Mouse (Mus musculus) hindbrain, embryonic 14.5 days (tissue): ENCODE results near the gene Zdhhc5. TPM values are rescaled to one million over a fixed set of nuclear protein-coding genes. Genes with fewer than 3 reads are reported as not detected.
"Not testable (repeated sequence)": the region's sequence is repeated elsewhere in the genome, so short reads cannot be mapped to it uniquely, and the experiment has no call there.

Source experiments
- ATAC-seq: fragments of 200-750 bp; cut with Nextera tagmentation; 2 replicates; pipeline ENCODE4 v1.8.0; 2017; ENCODE audit warnings: moderate number of reproducible peaks, mild to moderate bottlenecking, moderate TSS enrichment, moderate library complexity; ENCODE audit not compliant: low FRiP score
- DNase-seq: peaks from one replicate; pipeline ENCODE4 v3.0.0-alpha.2; 2015; ENCODE audit warnings: low spot score
- H3K27ac ChIP-seq: fragments of 300-500 bp; sonication (generic); 2 replicates; pipeline ENCODE4 v1.5.1; 2014; ENCODE audit warnings: mild to moderate bottlenecking, moderate library complexity
- H3K27me3 ChIP-seq: fragments of 300-500 bp; sonication (generic); 2 replicates; pipeline ENCODE4 v1.6.1; 2014; ENCODE audit warnings: mild to moderate bottlenecking, low read length, mixed read lengths; ENCODE audit not compliant: control insufficient read depth, insufficient read depth
- H3K36me3 ChIP-seq: fragments of 300-500 bp; sonication (generic); replicated peaks from 2 replicates; pipeline ENCODE4 v1.6.1; 2014; ENCODE audit not compliant: control insufficient read depth, insufficient read depth
- H3K4me1 ChIP-seq: fragments of 300-500 bp; sonication (generic); replicated peaks from 2 replicates; pipeline ENCODE4 v1.6.1; 2014; ENCODE audit warnings: antibody characterized with exemption, low read length, mixed read lengths; ENCODE audit not compliant: control insufficient read depth, insufficient read depth
- H3K4me2 ChIP-seq: fragments of 300-500 bp; sonication (generic); replicated peaks from 2 replicates; pipeline ENCODE4 v1.6.1; 2014; ENCODE audit warnings: mild to moderate bottlenecking, moderate library complexity
- H3K4me3 ChIP-seq: fragments of 300-500 bp; sonication (generic); replicated peaks from 2 replicates; pipeline ENCODE4 v1.5.1; 2014; ENCODE audit warnings: mild to moderate bottlenecking, low read length
- H3K9ac ChIP-seq: fragments of 300-500 bp; sonication (generic); 2 replicates; pipeline ENCODE4 v1.6.1; 2014
- H3K9me3 ChIP-seq: fragments of 300-500 bp; sonication (generic); 2 replicates; pipeline ENCODE4 v1.6.1; 2016; ENCODE audit warnings: low read length; ENCODE audit not compliant: control insufficient read depth
- WGBS: fragments of 180-500 bp; shearing (Covaris S2); extraction: QIAGEN DNeasy Blood & Tissue Kit; methylation state at CpG from one replicate; pipeline ENCODE4 v1.1.7; 2014; 5-methylcytosine and 5-hydroxymethylcytosine counted together
- polyA plus RNA-seq: library from polyadenylated mRNA; unstranded; fragments of >200 nt; fragmentation: Nextera tagmentation; extraction: Ambion mirVana; gene quantifications from 2 replicates; pipeline ENCODE4 v1.2.1, GENCODE M21; 2014

Zdhhc5 gene
- polyA plus RNA-seq, 1 experiment from 2014 or later = 21.9 TPM

DNA sequence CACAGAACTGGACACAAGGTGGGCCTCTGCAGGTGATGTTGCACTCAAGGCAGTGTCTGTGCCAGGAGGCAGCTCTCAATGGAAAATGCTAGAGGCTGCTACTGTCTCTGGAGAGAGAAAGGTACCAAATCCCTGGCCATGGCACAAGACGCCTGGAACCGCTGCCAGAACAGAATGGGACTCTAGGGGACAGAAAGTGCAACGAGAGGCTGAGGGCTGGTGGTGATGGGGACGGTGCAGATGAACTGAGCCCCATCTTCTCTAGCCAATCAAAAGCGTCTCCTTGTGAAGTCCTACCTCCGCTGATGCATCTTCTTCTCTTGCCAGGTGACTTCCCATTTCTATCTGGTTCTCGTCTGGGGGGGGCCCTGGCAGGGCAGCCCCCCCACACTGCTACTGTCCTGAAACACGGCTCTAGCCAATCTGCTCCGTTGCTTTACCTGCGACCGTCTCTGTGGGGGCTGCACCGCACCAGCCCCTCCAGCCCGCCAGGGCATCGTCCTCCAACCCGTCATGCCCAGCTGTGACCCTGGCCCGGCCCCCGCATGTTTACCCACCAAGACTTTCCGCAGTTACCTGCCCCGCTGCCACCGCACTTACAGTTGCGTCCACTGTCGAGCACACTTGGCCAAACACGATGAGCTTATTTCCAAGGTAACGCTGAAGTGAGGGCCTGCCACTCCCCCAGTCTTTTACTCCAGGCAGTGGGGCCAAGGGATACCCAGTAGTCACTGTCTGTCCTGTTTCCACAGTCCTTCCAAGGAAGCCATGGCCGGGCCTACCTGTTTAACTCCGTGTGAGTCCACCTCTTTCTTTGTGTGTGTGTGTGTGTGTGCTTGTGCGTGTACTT is 21.6 kb upstream of the Zdhhc5 start:
- Histone ChIP-seq H3K36me3 (0 out of 2 replicates have a peak, but pooled peaks cover 7% of the 10 kb centered on the region), H3K9ac (peak overlapping the region; percentile 49), H3K9me3 (no peaks in the 10 kb centered on the region), H3K27me3 (no peaks in the 10 kb centered on the region), H3K4me2 (peak overlapping the region; percentile 68), H3K4me1 (peaks cover 68% of the 10 kb centered on the region), H3K27ac (no peak overlapping the region), H3K4me3 (peak overlapping the region; percentile 23)
- WGBS = 5% methylated on average over 27 of the region's 27 CpGs
- no peak for ATAC-seq
- no peak for DNase-seq

DNA sequence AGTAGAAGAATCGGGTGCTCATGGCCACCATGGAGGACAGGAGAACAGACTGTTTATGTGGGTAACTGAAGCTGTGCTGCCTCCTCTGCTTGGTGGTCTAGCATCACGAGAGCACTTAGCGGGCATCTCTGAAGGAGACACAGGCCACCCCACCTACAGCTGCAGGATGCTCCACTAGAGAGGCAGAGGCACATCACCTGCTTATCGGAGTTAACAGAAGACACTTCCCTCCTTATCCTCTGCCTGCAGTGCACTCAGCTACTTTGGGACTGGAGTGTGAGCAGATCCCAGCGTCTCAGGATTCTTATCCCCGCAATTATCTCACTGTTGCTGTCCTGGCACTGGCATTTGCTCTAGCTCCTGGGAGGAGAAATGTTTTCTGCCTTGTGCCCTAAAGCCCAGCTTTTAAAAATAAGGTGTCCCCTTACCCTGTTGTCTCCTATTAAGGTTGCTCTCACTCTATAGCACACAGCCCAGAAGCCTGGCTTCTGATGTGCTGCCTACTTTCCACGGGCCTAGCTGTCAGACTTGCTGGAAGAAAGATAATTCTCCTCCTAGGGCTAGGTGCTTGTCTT is 20.5 kb upstream of the Zdhhc5 start:
- ATAC-seq (no peak), DNase-seq (no peak)
- 19% methylated on average over 7 of the region's 7 CpGs for WGBS
- H3K4me2 ChIP-seq = peak overlapping the region; percentile 68
- H3K27ac ChIP-seq = 0 out of 2 replicates have a peak overlapping the region, but pooled peaks have one; percentile 18
- peak overlapping the region; percentile 56 for H3K4me3 ChIP-seq
- no peaks in the 10 kb centered on the region for H3K9me3 ChIP-seq
- 0 out of 2 replicates have a peak, but pooled peaks cover 5% of the 10 kb centered on the region for H3K36me3 ChIP-seq
- H3K4me1 ChIP-seq = peaks cover 58% of the 10 kb centered on the region
- peak overlapping the region; percentile 91 for H3K9ac ChIP-seq
- H3K27me3 ChIP-seq = no peaks in the 10 kb centered on the region

DNA sequence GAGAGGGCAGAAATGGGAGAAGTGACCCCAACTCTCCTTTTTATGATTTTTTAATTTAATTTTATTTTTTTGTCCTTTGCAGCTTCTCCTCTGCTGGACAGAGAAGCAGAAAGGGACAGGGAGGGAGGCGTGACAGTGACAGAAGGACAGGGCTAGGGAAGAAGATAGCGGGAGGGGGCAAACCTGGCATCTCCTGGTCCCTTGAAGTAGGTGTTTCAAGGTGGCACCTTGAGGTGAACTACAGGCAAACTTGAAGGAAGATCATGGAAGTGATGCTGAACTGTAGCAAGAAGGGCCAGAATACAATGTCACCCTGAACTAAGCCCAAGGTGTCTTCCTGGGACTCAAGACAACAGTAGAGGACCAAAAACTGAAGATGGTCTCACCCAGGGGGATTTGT is 19.9 kb upstream of the Zdhhc5 start:
- peak overlapping the region; percentile 68 for H3K4me2 ChIP-seq
- H3K9ac ChIP-seq = peak overlapping the region; percentile 91
- H3K27ac ChIP-seq = peak overlapping the region; percentile 89
- peaks cover 52% of the 10 kb centered on the region for H3K4me1 ChIP-seq
- ATAC-seq = no peak
- H3K9me3 ChIP-seq = no peaks in the 10 kb centered on the region
- no peaks in the 10 kb centered on the region for H3K36me3 ChIP-seq
- peak overlapping the region; percentile 56 for H3K4me3 ChIP-seq
- peak; percentile 33 for DNase-seq
- H3K27me3 ChIP-seq = no peaks in the 10 kb centered on the region
- WGBS = 0% methylated on average over 2 of the region's 2 CpGs

DNA sequence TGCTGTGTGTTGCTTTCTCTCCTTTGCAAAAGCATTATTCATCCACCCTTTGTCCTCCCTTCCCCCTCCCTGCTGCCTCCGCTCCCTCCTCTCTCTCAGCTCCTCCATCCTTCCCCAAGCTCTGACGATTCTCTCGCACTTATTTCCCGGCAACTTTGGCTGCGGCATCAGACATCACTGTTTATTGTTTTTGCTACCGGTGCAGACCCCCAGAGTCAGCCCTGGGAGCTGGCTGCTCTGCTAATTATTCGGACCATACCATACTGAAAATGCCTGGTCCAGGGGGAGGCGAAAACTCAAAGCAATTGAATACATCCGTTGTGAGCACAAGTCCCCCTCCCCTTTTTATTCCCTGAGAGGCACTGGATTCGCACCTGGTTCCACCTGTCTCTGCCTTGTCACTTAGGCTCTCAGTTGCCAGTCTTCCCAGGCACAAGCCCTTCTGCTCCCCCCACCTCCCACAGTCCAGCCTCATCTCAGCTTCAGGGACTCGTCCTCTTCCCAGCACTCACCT is 19.4 kb upstream of the Zdhhc5 start:
- Histone ChIP-seq H3K4me1 (peaks cover 49% of the 10 kb centered on the region), H3K4me2 (peak overlapping the region; percentile 68), H3K27me3 (no peaks in the 10 kb centered on the region), H3K9ac (peak overlapping the region; percentile 91), H3K36me3 (no peaks in the 10 kb centered on the region), H3K27ac (peak overlapping the region; percentile 89), H3K9me3 (no peaks in the 10 kb centered on the region), H3K4me3 (peak overlapping the region; percentile 56)
- WGBS = under 1% methylated on average over 11 of the region's 11 CpGs
- ATAC-seq (peak; percentile 61), DNase-seq (peak; percentile 71)

DNA sequence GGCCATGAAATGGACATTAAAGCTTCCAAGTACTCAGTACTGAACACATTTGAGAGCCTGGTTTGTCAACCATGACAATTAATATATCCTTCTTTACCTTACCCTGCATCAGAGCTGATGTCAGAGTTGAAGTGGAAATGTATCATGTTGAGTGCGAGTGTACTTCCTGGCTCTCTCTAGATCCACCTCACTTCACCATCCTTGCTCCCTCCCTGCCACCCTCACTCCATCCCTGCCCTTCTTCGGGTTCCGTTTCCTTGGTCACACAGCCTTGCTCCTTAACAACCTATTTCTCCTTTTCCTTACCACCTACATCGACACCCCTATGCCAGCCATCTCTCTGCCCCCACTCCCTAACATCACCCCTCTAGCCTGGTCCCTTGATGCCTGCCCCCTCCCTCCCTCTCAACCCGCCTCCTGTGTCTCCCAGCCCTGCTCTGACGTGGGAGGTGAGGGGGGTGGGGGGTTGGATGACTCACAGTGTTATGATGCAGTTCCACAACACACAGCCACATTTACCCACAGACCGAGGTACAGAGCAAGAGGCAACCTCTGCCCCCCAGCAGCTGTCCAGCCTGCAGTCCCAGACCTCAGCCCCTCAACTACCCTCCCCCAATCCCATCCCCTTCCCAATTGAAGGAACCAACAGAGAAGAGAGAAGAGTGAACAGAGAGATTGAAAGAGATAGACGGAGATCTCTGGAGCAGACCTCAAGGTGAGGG is 18.8 kb upstream of the Zdhhc5 start, which contains the start of gene Ypel4:
Gene Ypel4 (plus strand): TSS at position 480 of the 722 bp plus-strand sequence.
- DNase-seq = peak; percentile 72
- no peaks in the 10 kb centered on the region for H3K9me3 ChIP-seq
- no peaks in the 10 kb centered on the region for H3K36me3 ChIP-seq
- 3% methylated on average over 8 of the region's 8 CpGs for WGBS
- H3K27me3 ChIP-seq = no peaks in the 10 kb centered on the region
- H3K4me3 ChIP-seq = peak within 1 kb of the TSS; percentile 56
- H3K4me1 ChIP-seq = peaks cover 45% of the 10 kb centered on the region
- peak; percentile 77 for ATAC-seq
- peak within 1 kb of the TSS; percentile 89 for H3K27ac ChIP-seq
- peak within 1 kb of the TSS; percentile 91 for H3K9ac ChIP-seq
- H3K4me2 ChIP-seq = peak within 1 kb of the TSS; percentile 68

DNA sequence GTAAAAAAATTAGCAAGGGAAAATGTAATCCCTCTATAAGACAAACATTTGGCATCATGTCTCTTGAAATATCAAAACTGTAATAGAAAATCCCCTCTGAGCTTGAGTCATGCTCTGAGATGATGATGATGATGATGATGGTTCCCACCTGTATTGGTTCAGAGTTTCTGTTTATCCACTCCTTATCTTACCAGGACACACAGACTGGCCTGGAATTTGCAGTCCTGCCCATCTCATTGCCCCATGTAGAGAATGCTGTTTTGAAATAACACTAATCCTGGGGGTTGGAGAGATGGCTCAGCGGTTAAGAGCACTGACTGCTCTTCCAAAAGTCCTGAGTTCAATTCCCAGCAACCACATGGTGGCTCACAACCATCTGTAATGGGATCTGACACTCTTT is 17.4 kb upstream of the Zdhhc5 start:
- ATAC-seq (no peak), DNase-seq (no peak)
- Histone ChIP-seq H3K4me3 (no peak overlapping the region), H3K9me3 (no peaks in the 10 kb centered on the region), H3K27ac (no peak overlapping the region), H3K4me1 (peaks cover 34% of the 10 kb centered on the region), H3K27me3 (no peaks in the 10 kb centered on the region), H3K36me3 (no peaks in the 10 kb centered on the region), H3K4me2 (no peak overlapping the region), H3K9ac (no peak overlapping the region)
- WGBS = 83% methylated on average over 1 of the region's 1 CpGs

DNA sequence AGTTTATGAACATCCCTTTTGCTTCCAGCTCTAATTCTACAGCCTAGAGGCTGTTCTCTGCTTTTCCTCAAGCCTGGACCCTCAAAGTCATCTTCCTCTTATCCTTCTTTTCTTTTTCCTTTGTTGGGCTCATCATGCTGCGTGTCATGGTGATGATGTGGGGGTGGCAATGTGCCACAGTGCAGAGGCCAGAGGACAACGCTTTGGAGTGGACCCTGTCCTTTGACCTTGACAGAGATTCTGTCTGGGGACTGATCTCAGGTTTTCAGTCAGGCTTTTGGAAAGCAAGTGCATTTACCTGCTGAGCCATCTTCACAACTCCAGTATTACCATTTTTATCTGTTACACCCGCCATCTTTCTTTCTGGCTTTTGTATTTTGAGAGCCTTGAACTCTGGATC is 16.2 kb upstream of the Zdhhc5 start:
- 79% methylated on average over 3 of the region's 3 CpGs for WGBS
- DNase-seq = no peak
- peaks cover 28% of the 10 kb centered on the region for H3K4me1 ChIP-seq
- no peak overlapping the region for H3K4me2 ChIP-seq
- no peaks in the 10 kb centered on the region for H3K27me3 ChIP-seq
- H3K36me3 ChIP-seq = no peaks in the 10 kb centered on the region
- H3K27ac ChIP-seq = no peak overlapping the region
- no peaks in the 10 kb centered on the region for H3K9me3 ChIP-seq
- no peak for ATAC-seq
- H3K4me3 ChIP-seq = no peak overlapping the region
- no peak overlapping the region for H3K9ac ChIP-seq

DNA sequence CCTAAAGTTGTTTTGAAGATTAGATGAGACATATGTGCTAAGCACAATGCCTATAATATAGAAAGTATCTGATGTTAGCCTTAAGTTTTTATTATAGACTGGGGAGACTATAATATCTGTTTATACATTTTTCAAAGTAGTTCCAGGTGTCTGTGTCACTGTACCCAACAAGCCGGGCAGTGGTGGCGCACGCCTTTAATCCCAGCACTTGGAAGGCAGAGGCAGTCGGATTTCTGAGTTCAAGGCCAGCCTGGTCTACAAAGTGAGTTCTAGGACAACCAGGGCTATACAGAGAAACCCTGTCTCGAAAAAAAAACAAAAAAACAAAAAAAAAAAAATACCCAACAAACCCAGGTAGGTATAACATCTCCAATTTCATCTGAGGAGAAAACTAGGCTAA is 13.2 kb upstream of the Zdhhc5 start:
- H3K4me2 ChIP-seq, ATAC-seq, H3K27me3 ChIP-seq, H3K9ac ChIP-seq, DNase-seq, H3K9me3 ChIP-seq, H3K4me3 ChIP-seq, H3K27ac ChIP-seq: not testable (repeated sequence)
- WGBS = 82% methylated on average over 5 of the region's 5 CpGs
- Histone ChIP-seq H3K36me3 (peaks cover 22% of the 10 kb centered on the region), H3K4me1 (peaks cover 14% of the 10 kb centered on the region)
